8 mouse cellular contexts compared by ENCODE assay signal in genomic region chr9:21002627-21003551, GRCm38 (mm10). TPM values are rescaled to one million over a fixed set of nuclear protein-coding genes. Genes with fewer than 3 reads are reported as not detected.
DNase-seq lines count a peak whose midpoint lies in the region; ATAC-seq and TF ChIP-seq lines count a peak whose summit lies in the region.

Gene Mrpl4, plus strand, starts transcription at chr9:21002738.

- peak within 1 kb of the TSS; percentile 85 for H3K27ac ChIP-seq in hindbrain, embryonic 10.5 days
- H3K27ac ChIP-seq in lung, postnatal 0 days (ENCODE audit: low read length), result peak within 1 kb of the TSS; percentile 90

- ATAC-seq in frontal cortex, adult (ENCODE audit: low TSS enrichment), result peak; percentile 94
- peak; percentile 86 for ATAC-seq in lung, postnatal 0 days

- H3K9me3 ChIP-seq in hindbrain, embryonic 10.5 days, result no peaks in the 10 kb centered on the region
- H3K9me3 ChIP-seq in lung, postnatal 0 days (ENCODE audit: low read length), result no peaks in the 10 kb centered on the region

- peak; percentile 97 for DNase-seq in MEL-GATA-1-ER (ENCODE audit: extremely low read depth, low read depth)
- peak; percentile 89 for DNase-seq in cerebellum, adult 8-10 months
- peak; percentile 93 for DNase-seq in hindbrain, embryonic 10.5 days (ENCODE audit: low spot score)
- peak; percentile 89 for DNase-seq in layer of hippocampus, adult 9-11 months
- DNase-seq in lung, postnatal 0 days (ENCODE audit: low spot score), result peak; percentile 93
- peak; percentile 87 for DNase-seq in ovary, postnatal 14 days (ENCODE audit: low spot score)
- DNase-seq in thymus, postnatal 14 days, result peak; percentile 88

- H3K9ac ChIP-seq in lung, postnatal 0 days (replicated peaks; ENCODE audit: low read depth), result peak within 1 kb of the TSS; percentile 86

- H3K4me2 ChIP-seq in lung, postnatal 0 days (replicated peaks; ENCODE audit: low read depth, low read length), result peak within 1 kb of the TSS; percentile 75

- TF ChIP-seq CTCF in lung, postnatal 0 days (IDR thresholded peaks at IDR 0.05), result peak; percentile 42

- peak within 1 kb of the TSS; percentile 68 for H3K4me3 ChIP-seq in hindbrain, embryonic 10.5 days
- H3K4me3 ChIP-seq in lung, postnatal 0 days (ENCODE audit: low read depth, low read length), result peak within 1 kb of the TSS; percentile 76

- WGBS in hindbrain, embryonic 10.5 days, result under 1% methylated on average over 72 of the region's 72 CpGs
- under 1% methylated on average over 71 of the region's 72 CpGs for WGBS in lung, postnatal 0 days

- peaks cover 33% of the 10 kb centered on the region for H3K36me3 ChIP-seq in hindbrain, embryonic 10.5 days
- 0 out of 2 replicates have a peak, but pooled peaks cover 15% of the 10 kb centered on the region for H3K36me3 ChIP-seq in lung, postnatal 0 days (ENCODE audit: insufficient read depth, low read length)

- H3K27me3 ChIP-seq in hindbrain, embryonic 10.5 days (ENCODE audit: insufficient read depth, poor library complexity, severe bottlenecking), result no peaks in the 10 kb centered on the region
- no peaks in the 10 kb centered on the region for H3K27me3 ChIP-seq in lung, postnatal 0 days (replicated peaks; ENCODE audit: insufficient read depth, low read length)

- H3K4me1 ChIP-seq in hindbrain, embryonic 10.5 days (replicated peaks), result peaks cover 11% of the 10 kb centered on the region
- H3K4me1 ChIP-seq in lung, postnatal 0 days (ENCODE audit: insufficient read depth, low read depth, low read length), result no peaks in the 10 kb centered on the region

- TF ChIP-seq EP300 in lung, postnatal 0 days (IDR thresholded peaks at IDR 0.05), result peak; percentile 43; the same call in 1 of the 2 replicates

RNA-seq across cellular contexts. Expression of gene Mrpl4, which starts in this region (rescaled TPM):
- polyA plus RNA-seq in hindbrain, embryonic 10.5 days (2016; fragmentation: Nextera tagmentation; extraction: Ambion mirVana), result 136 and 150 TPM in 2 replicates
- 112 and 125 TPM in 2 replicates for polyA plus RNA-seq in lung, postnatal 0 days (2015; fragmentation: Nextera tagmentation; extraction: Ambion mirVana)

Comparison
In these comparisons a context has a peak if more than half of its experiments do, and no peak if none do; other contexts are left out.
1. Peak in every context shown above with its lines: DNase-seq, ATAC-seq, H3K4me3 ChIP-seq and H3K27ac ChIP-seq.